Mouse (Mus musculus) liver, embryonic 11.5 days (tissue): Measurements from ENCODE around the gene Pea15a. TPM values are rescaled to one million over a fixed set of nuclear protein-coding genes. Genes with fewer than 3 reads are reported as not detected.

Source experiments
- ATAC-seq: fragments of 200-750 bp; cut with Nextera tagmentation; replicated peaks from 2 replicates; pipeline ENCODE4 v1.8.0; 2017; ENCODE audit warnings: moderate number of reproducible peaks, mild to moderate bottlenecking, moderate TSS enrichment, moderate library complexity; ENCODE audit not compliant: low FRiP score
- DNase-seq: peaks from one replicate; pipeline ENCODE4 v3.0.0-alpha.2; 2017; ENCODE audit warnings: low spot score
- H3K27ac ChIP-seq: fragments of 300-500 bp; sonication (generic); 2 replicates; pipeline ENCODE4 v1.5.1; 2014; ENCODE audit warnings: mild to moderate bottlenecking, low read depth, low read length, control low read depth
- H3K27me3 ChIP-seq: fragments of 300-500 bp; sonication (generic); replicated peaks from 2 replicates; pipeline ENCODE4 v1.6.1; 2014; ENCODE audit warnings: low read length, mixed read lengths; ENCODE audit not compliant: control insufficient read depth, insufficient read depth
- H3K36me3 ChIP-seq: fragments of 300-500 bp; sonication (generic); 2 replicates; pipeline ENCODE4 v1.6.1; 2014; ENCODE audit warnings: mild to moderate bottlenecking, low read length, moderate library complexity, mixed read lengths; ENCODE audit not compliant: control insufficient read depth, insufficient read depth
- H3K4me1 ChIP-seq: fragments of 300-500 bp; sonication (generic); replicated peaks from 2 replicates; pipeline ENCODE4 v1.6.1; 2014; ENCODE audit warnings: low read length, mixed read lengths; ENCODE audit not compliant: control insufficient read depth, insufficient read depth
- H3K4me2 ChIP-seq: fragments of 300-500 bp; sonication (generic); 2 replicates; pipeline ENCODE4 v1.6.1; 2014; ENCODE audit warnings: mild to moderate bottlenecking, control low read depth, moderate library complexity
- H3K4me3 ChIP-seq: fragments of 300-500 bp; sonication (generic); 2 replicates; pipeline ENCODE4 v1.5.1; 2014; ENCODE audit warnings: low read depth, low read length, control low read depth
- H3K9ac ChIP-seq: fragments of 300-500 bp; sonication (generic); 2 replicates; pipeline ENCODE4 v1.6.1; 2014; ENCODE audit warnings: low read depth, low read length, control low read depth
- H3K9me3 ChIP-seq: fragments of 300-500 bp; sonication (generic); 2 replicates; pipeline ENCODE4 v1.6.1; 2016; ENCODE audit warnings: low read length, inconsistent platforms, mixed read lengths; ENCODE audit not compliant: control insufficient read depth
- WGBS: fragments of 180-500 bp; shearing (Covaris S2); extraction: QIAGEN DNeasy Blood & Tissue Kit; methylation state at CpG from one replicate; pipeline ENCODE4 v1.1.7; 2014; 5-methylcytosine and 5-hydroxymethylcytosine counted together
- polyA plus RNA-seq: library from polyadenylated mRNA; unstranded; fragments of >200 nt; fragmentation: Nextera tagmentation; extraction: Ambion mirVana; gene quantifications from 2 replicates; pipeline ENCODE4 v1.2.1, GENCODE M21; 2014

Pea15a gene
- polyA plus RNA-seq, 1 experiment from 2014 or later, result 43.4 TPM

DNA sequence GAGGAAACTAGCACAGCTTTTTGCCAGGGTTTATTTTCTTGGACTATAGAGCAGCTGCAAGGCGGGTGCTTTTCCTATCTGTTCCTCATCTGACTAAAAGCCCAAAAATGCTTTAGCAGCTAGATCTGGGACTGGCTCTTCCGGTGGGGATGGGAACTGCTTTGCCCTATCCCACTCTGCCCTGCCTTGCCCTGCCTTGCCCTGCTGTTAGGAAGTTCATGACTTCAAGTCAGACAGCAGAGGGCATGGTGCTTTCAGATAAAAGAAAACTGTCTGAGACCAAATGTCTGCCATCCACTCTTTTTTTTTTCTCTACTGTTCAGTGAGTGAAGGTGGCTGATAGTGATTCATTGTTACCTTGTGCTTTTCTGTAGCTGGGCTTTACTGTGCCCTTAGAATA lies 15.0 kb downstream of the Pea15a start:
- H3K27ac ChIP-seq, result no peak overlapping the region
- ATAC-seq (no peak), DNase-seq (no peak)
- H3K4me1 ChIP-seq, result no peaks in the 10 kb centered on the region
- WGBS, result 85% methylated on average over 2 of the region's 2 CpGs
- no peak overlapping the region for H3K4me3 ChIP-seq
- no peak overlapping the region for H3K9ac ChIP-seq
- H3K4me2 ChIP-seq, result no peak overlapping the region
- H3K36me3 ChIP-seq, result peaks cover 57% of the 10 kb centered on the region
- H3K9me3 ChIP-seq, result no peaks in the 10 kb centered on the region
- H3K27me3 ChIP-seq, result no peaks in the 10 kb centered on the region

DNA sequence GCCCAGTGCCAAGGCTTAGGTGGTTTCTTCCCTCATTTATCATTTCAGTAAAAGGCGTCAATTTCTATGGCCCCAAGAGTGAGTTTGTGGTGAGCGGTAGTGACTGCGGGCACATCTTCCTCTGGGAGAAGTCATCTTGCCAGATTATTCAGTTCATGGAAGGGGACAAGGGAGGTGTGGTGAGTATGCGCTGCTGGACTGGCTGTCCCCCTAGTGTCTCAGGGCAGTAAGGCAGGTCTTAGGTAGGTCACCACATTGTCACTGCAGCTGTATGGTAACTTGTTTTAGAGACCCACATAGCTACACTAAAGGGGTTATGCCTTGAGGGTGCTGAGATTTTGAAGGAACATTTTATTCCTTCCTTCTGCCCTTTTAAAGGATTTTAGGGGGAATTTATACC lies 17.7 kb downstream of the Pea15a start:
- H3K4me2 ChIP-seq, result no peak overlapping the region
- no peak for DNase-seq
- H3K4me1 ChIP-seq, result no peaks in the 10 kb centered on the region
- no peak overlapping the region for H3K4me3 ChIP-seq
- no peaks in the 10 kb centered on the region for H3K27me3 ChIP-seq
- peak; percentile 64; the same call in 1 of the 2 replicates for ATAC-seq
- no peak overlapping the region for H3K27ac ChIP-seq
- H3K36me3 ChIP-seq, result peaks cover 42% of the 10 kb centered on the region
- WGBS, result 83% methylated on average over 4 of the region's 4 CpGs
- no peaks in the 10 kb centered on the region for H3K9me3 ChIP-seq
- H3K9ac ChIP-seq, result no peak overlapping the region

DNA sequence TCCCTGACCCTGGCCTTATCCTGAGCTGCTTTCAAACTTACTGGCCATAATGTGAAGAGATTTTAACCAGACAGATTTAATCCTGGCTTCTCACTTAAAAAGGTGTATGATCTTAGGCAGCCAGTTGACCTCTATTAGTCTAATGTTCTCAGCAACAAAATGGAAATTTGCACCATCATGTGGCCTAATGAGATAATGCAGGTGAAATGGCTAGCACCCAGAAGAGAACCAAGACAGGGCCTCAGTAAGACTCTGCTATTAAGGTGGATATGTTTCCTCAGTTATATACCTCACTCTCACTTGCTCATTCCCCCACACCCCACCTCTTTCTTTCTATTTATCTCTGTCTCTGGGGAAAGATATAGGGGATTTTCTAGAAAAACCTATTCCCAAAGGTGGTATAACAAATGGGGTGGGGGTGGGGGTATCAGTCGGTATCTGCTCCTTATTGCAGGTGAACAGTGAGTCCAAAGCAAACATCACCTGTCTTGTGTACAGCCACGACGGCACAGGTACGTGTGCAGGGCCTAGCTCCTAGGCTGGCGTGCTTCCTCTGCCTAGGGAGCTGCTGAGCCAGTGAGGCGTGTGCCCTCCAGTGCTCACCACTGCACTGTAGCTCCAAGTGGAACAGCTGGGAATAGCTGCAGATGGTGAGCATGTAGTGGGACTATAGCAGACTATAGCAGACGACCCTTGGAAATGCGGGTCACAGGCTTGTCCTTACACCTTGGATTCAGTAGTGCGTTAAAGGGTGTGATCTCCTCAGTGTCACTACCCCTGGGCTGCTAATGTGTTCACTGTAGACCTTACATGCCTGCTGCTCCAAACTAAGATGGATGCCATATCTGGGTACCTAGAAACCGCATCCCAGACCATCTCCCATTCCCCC lies 20.0 kb downstream of the Pea15a start:
- no peaks in the 10 kb centered on the region for H3K9me3 ChIP-seq

DNA sequence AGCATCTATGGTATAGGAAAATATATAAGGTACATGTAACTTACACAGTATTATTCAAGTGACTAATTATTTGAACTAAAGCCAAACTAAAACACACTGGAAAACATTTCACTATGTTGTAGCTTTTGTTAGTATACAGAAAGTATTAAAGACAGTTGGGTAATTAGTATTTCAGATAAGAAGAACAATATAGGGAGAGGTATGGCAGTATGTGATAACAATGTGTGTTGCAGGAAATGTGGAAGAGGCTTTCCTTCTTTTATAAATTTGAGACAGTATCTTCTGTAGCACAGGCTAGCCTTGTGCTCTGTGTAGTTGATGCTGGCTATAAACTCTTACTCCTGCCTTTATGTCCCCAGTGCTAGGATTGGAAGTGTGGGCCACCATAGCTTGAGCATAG lies 22.7 kb downstream of the Pea15a start:
- H3K27ac ChIP-seq, result no peak overlapping the region
- H3K4me3 ChIP-seq, result no peak overlapping the region
- no peaks in the 10 kb centered on the region for H3K27me3 ChIP-seq
- no peak overlapping the region for H3K9ac ChIP-seq
- no peak for ATAC-seq
- peaks cover 34% of the 10 kb centered on the region for H3K36me3 ChIP-seq
- DNase-seq, result no peak
- H3K9me3 ChIP-seq, result no peaks in the 10 kb centered on the region
- H3K4me1 ChIP-seq, result no peaks in the 10 kb centered on the region
- H3K4me2 ChIP-seq, result no peak overlapping the region

More for the DNA sequence above, 20.0 kb downstream of the Pea15a start:
- no peak overlapping the region for H3K9ac ChIP-seq
- ATAC-seq (no peak), DNase-seq (no peak)
- no peak overlapping the region for H3K27ac ChIP-seq
- H3K4me2 ChIP-seq, result no peak overlapping the region
- no peaks in the 10 kb centered on the region for H3K4me1 ChIP-seq
- H3K36me3 ChIP-seq, result peaks cover 39% of the 10 kb centered on the region
- no peaks in the 10 kb centered on the region for H3K27me3 ChIP-seq
- 93% methylated on average over 10 of the region's 10 CpGs for WGBS
- H3K4me3 ChIP-seq, result no peak overlapping the region

DNA sequence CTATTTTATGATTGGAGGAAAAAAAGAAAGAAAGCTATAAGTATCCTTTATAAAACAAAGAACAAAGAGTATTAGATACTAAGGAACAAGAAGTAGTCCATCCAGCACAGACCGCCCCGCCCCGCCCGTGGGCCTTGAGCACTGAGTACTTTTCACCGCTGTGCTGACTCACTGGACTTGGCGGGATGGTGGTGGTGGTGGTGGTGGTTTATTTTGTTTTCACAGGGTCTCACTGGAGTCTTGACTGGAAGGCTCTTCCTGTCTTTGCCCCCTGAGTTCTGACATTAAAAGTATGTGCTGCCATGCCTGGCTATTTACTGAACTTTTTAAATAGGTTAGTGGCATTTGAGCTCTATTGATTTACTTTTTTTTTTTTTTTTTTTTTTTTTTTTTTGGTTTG lies 23.5 kb downstream of the Pea15a start:
- DNase-seq, result no peak
- Histone ChIP-seq H3K27ac (no peak overlapping the region), H3K4me3 (no peak overlapping the region), H3K27me3 (no peaks in the 10 kb centered on the region), H3K36me3 (peaks cover 29% of the 10 kb centered on the region), H3K9ac (no peak overlapping the region), H3K9me3 (no peaks in the 10 kb centered on the region), H3K4me2 (no peak overlapping the region), H3K4me1 (no peaks in the 10 kb centered on the region)
- no peak for ATAC-seq
- WGBS, result 92% methylated on average over 6 of the region's 6 CpGs

DNA sequence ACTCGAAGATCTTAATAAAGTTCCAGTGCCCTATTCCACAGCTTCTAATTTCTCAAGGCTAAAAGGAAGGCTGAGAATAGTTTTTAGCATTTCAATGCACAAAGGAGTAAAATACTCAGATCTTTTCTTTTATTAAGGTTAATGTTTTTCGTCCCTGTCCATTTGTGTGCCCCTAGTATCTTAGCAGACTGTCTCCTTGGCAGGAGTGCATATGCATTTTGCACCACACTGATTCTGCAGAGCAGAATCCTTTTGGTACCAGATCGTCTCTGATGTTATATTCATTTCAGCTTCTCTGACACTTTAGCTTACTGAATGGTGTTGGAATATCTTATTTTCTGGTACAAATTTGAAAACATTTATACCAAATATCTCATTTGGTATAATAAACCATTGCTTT lies 24.8 kb downstream of the Pea15a start:
- no peak for ATAC-seq
- H3K36me3 ChIP-seq, result peaks cover 25% of the 10 kb centered on the region

DNA sequence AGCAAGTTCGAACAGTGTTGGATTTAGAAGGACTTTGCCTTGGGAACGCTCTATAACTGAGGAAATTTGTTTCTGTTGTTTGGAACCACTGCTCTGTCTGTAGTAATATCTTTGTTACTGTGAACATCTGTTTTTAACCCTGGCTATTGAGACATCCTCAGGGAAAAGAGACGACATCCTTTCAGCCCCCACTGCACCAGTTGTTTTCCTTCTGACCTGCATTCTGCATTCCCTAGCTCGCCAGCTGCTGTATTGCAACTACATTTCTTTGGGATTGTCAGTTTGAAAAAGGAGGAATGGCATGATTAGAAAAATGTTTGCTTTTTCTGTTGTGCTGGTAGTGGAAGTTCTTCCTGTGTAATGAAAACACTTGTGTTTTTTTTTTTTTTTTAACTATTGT lies 25.7 kb downstream of the Pea15a start:
- no peak for DNase-seq
- ATAC-seq, result no peak
- Histone ChIP-seq H3K4me3 (no peak overlapping the region), H3K27ac (no peak overlapping the region), H3K4me1 (no peaks in the 10 kb centered on the region), H3K36me3 (peaks cover 25% of the 10 kb centered on the region), H3K27me3 (no peaks in the 10 kb centered on the region), H3K9ac (no peak overlapping the region), H3K4me2 (no peak overlapping the region), H3K9me3 (no peaks in the 10 kb centered on the region)
- WGBS, result 86% methylated on average over 4 of the region's 4 CpGs

More for the DNA sequence above, 24.8 kb downstream of the Pea15a start:
- DNase-seq, result no peak
- no peaks in the 10 kb centered on the region for H3K9me3 ChIP-seq
- H3K9ac ChIP-seq, result no peak overlapping the region
- no peak overlapping the region for H3K4me3 ChIP-seq
- no peaks in the 10 kb centered on the region for H3K4me1 ChIP-seq
- H3K27me3 ChIP-seq, result no peaks in the 10 kb centered on the region
- H3K27ac ChIP-seq, result no peak overlapping the region
- no peak overlapping the region for H3K4me2 ChIP-seq
- 95% methylated on average over 3 of the region's 3 CpGs for WGBS

DNA sequence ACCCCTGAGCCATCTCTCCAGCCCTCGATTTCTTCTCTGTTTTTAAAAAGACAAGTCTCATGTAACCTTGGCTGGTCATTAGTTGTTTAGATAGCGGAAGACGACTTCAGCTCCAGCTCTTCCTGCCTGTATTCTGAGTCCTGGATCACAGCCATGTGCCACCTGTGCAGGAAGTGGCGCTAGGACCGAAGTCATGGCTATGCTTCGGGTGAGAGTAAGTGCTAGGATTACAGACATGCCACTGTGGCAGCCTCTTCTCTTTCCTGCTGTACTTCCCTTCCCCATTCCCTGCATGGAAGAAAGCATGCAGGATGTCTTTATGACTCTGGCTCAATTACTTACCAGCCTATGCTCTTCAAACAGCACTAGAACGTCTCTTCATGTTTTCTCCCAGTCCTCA lies 27.5 kb downstream of the Pea15a start:
- H3K36me3 ChIP-seq, result peaks cover 33% of the 10 kb centered on the region
- 86% methylated on average over 7 of the region's 7 CpGs for WGBS

DNA sequence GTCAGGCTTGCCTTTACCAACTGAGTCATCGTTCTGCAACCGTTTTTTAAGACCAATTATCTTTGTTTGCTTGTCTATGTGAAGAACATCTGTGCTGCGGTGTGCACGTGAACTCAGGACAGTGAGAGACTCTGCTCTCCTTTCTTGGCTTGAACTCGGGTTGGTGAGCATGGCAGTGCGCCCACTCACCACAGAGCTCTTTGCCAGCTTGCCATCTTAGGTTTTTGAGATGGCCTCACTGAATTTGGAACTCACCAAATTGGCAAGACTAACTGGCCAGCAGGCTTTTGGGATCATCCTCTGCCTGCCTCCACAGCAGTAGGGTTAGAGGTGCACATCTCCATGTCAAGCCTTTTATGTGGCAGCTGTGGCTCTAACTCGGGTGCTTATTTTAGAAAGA lies 28.8 kb downstream of the Pea15a start:
- H3K36me3 ChIP-seq, result peaks cover 43% of the 10 kb centered on the region
- DNase-seq (no peak), ATAC-seq (no peak)
- no peak overlapping the region for H3K27ac ChIP-seq
- no peaks in the 10 kb centered on the region for H3K27me3 ChIP-seq
- no peak overlapping the region for H3K4me3 ChIP-seq
- no peaks in the 10 kb centered on the region for H3K9me3 ChIP-seq
- H3K4me1 ChIP-seq, result no peaks in the 10 kb centered on the region
- no peak overlapping the region for H3K9ac ChIP-seq
- H3K4me2 ChIP-seq, result no peak overlapping the region
- 92% methylated on average over 7 of the region's 7 CpGs for WGBS

More for the DNA sequence above, 27.5 kb downstream of the Pea15a start:
- H3K9me3 ChIP-seq, result no peaks in the 10 kb centered on the region
- no peak overlapping the region for H3K4me3 ChIP-seq
- DNase-seq, result no peak
- H3K27ac ChIP-seq, result no peak overlapping the region
- no peaks in the 10 kb centered on the region for H3K27me3 ChIP-seq
- H3K4me2 ChIP-seq, result no peak overlapping the region
- H3K4me1 ChIP-seq, result no peaks in the 10 kb centered on the region
- no peak overlapping the region for H3K9ac ChIP-seq
- ATAC-seq, result no peak
